Mouse (Mus musculus) heart, embryonic 14.5 days (tissue): Measurements from ENCODE around the gene Gm43552. TPM values are rescaled to one million over a fixed set of nuclear protein-coding genes. Genes with fewer than 3 reads are reported as not detected.

Source experiments
- ATAC-seq: fragments of 200-750 bp; cut with Nextera tagmentation; 2 replicates; pipeline ENCODE4 v1.8.0; 2017; ENCODE audit warnings: low read depth, moderate TSS enrichment; ENCODE audit not compliant: insufficient number of reproducible peaks, insufficient read depth, low FRiP score
- H3K27ac ChIP-seq, 2 experiments: fragments of 200-500 bp in 1 of 2; fragments of 300-500 bp in 1 of 2; sonication (generic) in 1 of 2; replicated peaks in 1 of 2; 2 replicates each; pipeline ENCODE4 v1.5.1; 2012 to 2014; ENCODE audit warnings: low read depth in 2 of 2, low read length in 2 of 2, control low read depth in 1 of 2, mild to moderate bottlenecking in 1 of 2, mixed read lengths in 1 of 2; ENCODE audit not compliant: control insufficient read depth in 1 of 2, insufficient read depth in 1 of 2
- H3K27me3 ChIP-seq: fragments of 300-500 bp; sonication (generic); 2 replicates; pipeline ENCODE4 v1.6.1; 2014; ENCODE audit warnings: mild to moderate bottlenecking, low read length, control low read depth; ENCODE audit not compliant: control insufficient read depth, insufficient read depth
- H3K36me3 ChIP-seq: fragments of 300-500 bp; sonication (generic); 2 replicates; pipeline ENCODE4 v1.6.1; 2014; ENCODE audit warnings: mild to moderate bottlenecking, control low read depth, low read length, mixed read lengths; ENCODE audit not compliant: control insufficient read depth, insufficient read depth
- H3K4me1 ChIP-seq, 2 experiments: fragments of 200-500 bp in 1 of 2; fragments of 300-500 bp in 1 of 2; sonication (generic) in 1 of 2; 2 replicates each; pipeline ENCODE4 v1.6.1; 2012 to 2014; ENCODE audit warnings: low read length in 2 of 2, control low read depth in 1 of 2, mixed read lengths in 1 of 2; ENCODE audit not compliant: control insufficient read depth in 2 of 2, insufficient read depth in 2 of 2
- H3K4me2 ChIP-seq: fragments of 300-500 bp; sonication (generic); 2 replicates; pipeline ENCODE4 v1.6.1; 2014; ENCODE audit warnings: mild to moderate bottlenecking, low read length
- H3K4me3 ChIP-seq, 2 experiments: fragments of 200-500 bp in 1 of 2; fragments of 300-500 bp in 1 of 2; sonication (generic) in 1 of 2; 2 replicates each; pipeline ENCODE4 v1.5.1; 2012 to 2014; ENCODE audit warnings: low read length in 2 of 2, mild to moderate bottlenecking in 2 of 2, control low read depth in 1 of 2, low read depth in 1 of 2, moderate library complexity in 1 of 2; ENCODE audit not compliant: control insufficient read depth in 1 of 2, insufficient read depth in 1 of 2
- H3K9ac ChIP-seq: fragments of 300-500 bp; sonication (generic); 2 replicates; pipeline ENCODE4 v1.6.1; 2014; ENCODE audit warnings: mild to moderate bottlenecking, low read length
- H3K9me3 ChIP-seq: fragments of 300-500 bp; sonication (generic); 2 replicates; pipeline ENCODE4 v1.6.1; 2016; ENCODE audit warnings: low read length, control low read depth; ENCODE audit not compliant: control insufficient read depth
- WGBS: fragments of 180-500 bp; shearing (Covaris S2); extraction: QIAGEN DNeasy Blood & Tissue Kit; methylation state at CpG from one replicate; pipeline ENCODE4 v1.1.7; 2014; 5-methylcytosine and 5-hydroxymethylcytosine counted together
- polyA plus RNA-seq: library from polyadenylated mRNA; unstranded; fragments of >200 nt; fragmentation: Nextera tagmentation; extraction: Ambion mirVana; gene quantifications from 2 replicates; pipeline ENCODE4 v1.2.1, GENCODE M21; 2014

Gene Gm43552
- polyA plus RNA-seq, 1 experiment from 2014 or later = not detected

GRCm38 (mm10) chr5:65489830-65490229 is 2.8 kb downstream of the Gm43552 start:
- Histone ChIP-seq H3K27me3 (no peaks in the 10 kb centered on the region), H3K4me2 (peak overlapping the region; percentile 78; the same call in 1 of the 2 replicates), H3K9me3 (no peaks in the 10 kb centered on the region), H3K9ac (0 out of 2 replicates have a peak overlapping the region, but pooled peaks have one; percentile 31), H3K4me3 (no peak overlapping the region), H3K36me3 (peaks cover 9% of the 10 kb centered on the region; the same call in 1 of the 2 replicates), H3K4me1 (peaks cover 12 to 55% of the 10 kb centered on the region in 2 experiments), H3K27ac (peak overlapping the region in 1 of 2 experiments; percentile 4; a peak in 1 of 4 replicates)
- no peak for ATAC-seq
- 31% methylated on average over 4 of the region's 4 CpGs for WGBS

GRCm38 (mm10) chr5:65488725-65489124 is 3.9 kb downstream of the Gm43552 start:
- peaks cover 15 to 55% of the 10 kb centered on the region in 2 experiments for H3K4me1 ChIP-seq

GRCm38 (mm10) chr5:65487381-65487780 is 5.3 kb downstream of the Gm43552 start:
- peak overlapping the region; percentile 48 for H3K9ac ChIP-seq
- H3K4me3 ChIP-seq = no peak overlapping the region
- H3K4me2 ChIP-seq = peak overlapping the region; percentile 44
- peak; percentile 27; the same call in 1 of the 2 replicates for ATAC-seq
- H3K36me3 ChIP-seq = peaks cover 9% of the 10 kb centered on the region; the same call in 1 of the 2 replicates
- H3K4me1 ChIP-seq = peaks cover 12 to 54% of the 10 kb centered on the region in 2 experiments
- 37% methylated on average over 10 of the region's 10 CpGs for WGBS
- no peaks in the 10 kb centered on the region for H3K9me3 ChIP-seq
- no peaks in the 10 kb centered on the region for H3K27me3 ChIP-seq
- peak overlapping the region; percentile 89 to 90 for H3K27ac ChIP-seq

More at GRCm38 (mm10) chr5:65488725-65489124, 3.9 kb downstream of the Gm43552 start:
- no peak overlapping the region for H3K4me3 ChIP-seq
- 69% methylated on average over 7 of the region's 7 CpGs for whole genome bisulfite sequencing
- no peaks in the 10 kb centered on the region for H3K9me3 ChIP-seq
- H3K36me3 ChIP-seq = peaks cover 9% of the 10 kb centered on the region; the same call in 1 of the 2 replicates
- no peak overlapping the region for H3K27ac ChIP-seq
- H3K4me2 ChIP-seq = no peak overlapping the region
- no peak for ATAC-seq
- no peaks in the 10 kb centered on the region for H3K27me3 ChIP-seq
- no peak overlapping the region for H3K9ac ChIP-seq

- H3K4me3 ChIP-seq = no peak overlapping the region
- H3K9me3 ChIP-seq = no peaks in the 10 kb centered on the region
- no peak overlapping the region for H3K9ac ChIP-seq
- WGBS = 69% methylated on average over 2 of the region's 2 CpGs
- ATAC-seq = no peak
- H3K4me2 ChIP-seq = no peak overlapping the region
- H3K36me3 ChIP-seq = peaks cover 9% of the 10 kb centered on the region; the same call in 1 of the 2 replicates
- no peaks in the 10 kb centered on the region for H3K27me3 ChIP-seq
- H3K4me1 ChIP-seq = peaks cover 12 to 52% of the 10 kb centered on the region in 2 experiments
- H3K27ac ChIP-seq = peak overlapping the region in 1 of 2 experiments; percentile 90; a peak in 2 of 4 replicates
Measured at GRCm38 (mm10) chr5:65486514-65486913, 6.1 kb downstream of the Gm43552 start.

GRCm38 (mm10) chr5:65482996-65483395 is 9.6 kb downstream of the Gm43552 start:
- Histone ChIP-seq H3K4me2 (no peak overlapping the region), H3K27me3 (no peaks in the 10 kb centered on the region), H3K36me3 (0 out of 2 replicates have a peak, but pooled peaks cover 3% of the 10 kb centered on the region), H3K9ac (no peak overlapping the region), H3K27ac (no peak overlapping the region), H3K9me3 (no peaks in the 10 kb centered on the region), H3K4me1 (peaks cover 13 to 34% of the 10 kb centered on the region in 2 experiments), H3K4me3 (no peak overlapping the region)
- ATAC-seq = no peak
- 77% methylated on average over 4 of the region's 4 CpGs for WGBS

GRCm38 (mm10) chr5:65480511-65480910 is 12.1 kb downstream of the Gm43552 start:
- Histone ChIP-seq H3K4me2 (peak overlapping the region; percentile 29; the same call in 1 of the 2 replicates), H3K9ac (peak overlapping the region; percentile 34), H3K9me3 (no peaks in the 10 kb centered on the region), H3K4me3 (no peak overlapping the region), H3K36me3 (peaks cover 7% of the 10 kb centered on the region; the same call in 1 of the 2 replicates), H3K27me3 (no peaks in the 10 kb centered on the region), H3K4me1 (peaks cover 7 to 15% of the 10 kb centered on the region in 2 experiments), H3K27ac (peak overlapping the region; percentile 85 to 88)
- no peak for ATAC-seq
- WGBS = 3% methylated on average over 4 of the region's 4 CpGs

GRCm38 (mm10) chr5:65479681-65480445 is 12.8 kb downstream of the Gm43552 start:
- Histone ChIP-seq H3K27ac (peak overlapping the region; percentile 85 to 88), H3K9me3 (no peaks in the 10 kb centered on the region), H3K4me3 (no peak overlapping the region), H3K36me3 (peaks cover 7% of the 10 kb centered on the region; the same call in 1 of the 2 replicates), H3K9ac (no peak overlapping the region), H3K4me2 (no peak overlapping the region), H3K4me1 (peaks cover 7 to 15% of the 10 kb centered on the region in 2 experiments), H3K27me3 (no peaks in the 10 kb centered on the region)
- ATAC-seq = no peak
- 87% methylated on average over 9 of the region's 9 CpGs for WGBS
